Mouse (Mus musculus) neural tube, embryonic 14.5 days (tissue): ENCODE data around the gene Gm13057. TPM values are rescaled to one million over a fixed set of nuclear protein-coding genes. Genes with fewer than 3 reads are reported as not detected.
"Not testable (repeated sequence)": the region's sequence is repeated elsewhere in the genome, so short reads cannot be mapped to it uniquely, and the experiment has no call there.

Source experiments
- ATAC-seq: fragments of 200-750 bp; cut with Nextera tagmentation; 2 replicates; pipeline ENCODE4 v1.8.0; 2017; ENCODE audit warnings: low read depth, mild to moderate bottlenecking, moderate TSS enrichment, moderate library complexity
- H3K27ac ChIP-seq: fragments of 300-500 bp; sonication (generic); 2 replicates; pipeline ENCODE4 v1.5.1; 2014; ENCODE audit warnings: low read depth, mild to moderate bottlenecking, control low read depth, low read length, moderate library complexity, mixed read lengths
- H3K27me3 ChIP-seq: fragments of 300-500 bp; sonication (generic); 2 replicates; pipeline ENCODE4 v1.6.1; 2014; ENCODE audit warnings: low read length; ENCODE audit not compliant: control insufficient read depth, insufficient read depth
- H3K36me3 ChIP-seq: fragments of 300-500 bp; sonication (generic); 2 replicates; pipeline ENCODE4 v1.6.1; 2014; ENCODE audit warnings: low read length, mixed read lengths; ENCODE audit not compliant: control insufficient read depth, insufficient read depth
- H3K4me1 ChIP-seq: fragments of 300-500 bp; sonication (generic); 2 replicates; pipeline ENCODE4 v1.6.1; 2014; ENCODE audit warnings: low read length; ENCODE audit not compliant: control insufficient read depth, insufficient read depth
- H3K4me2 ChIP-seq: fragments of 300-500 bp; sonication (generic); 2 replicates; pipeline ENCODE4 v1.6.1; 2014; ENCODE audit warnings: mild to moderate bottlenecking, low read depth, low read length, control low read depth
- H3K4me3 ChIP-seq: fragments of 300-500 bp; sonication (generic); 2 replicates; pipeline ENCODE4 v1.5.1; 2014; ENCODE audit warnings: low read depth, low read length, control low read depth, mixed read lengths
- H3K9ac ChIP-seq: fragments of 300-500 bp; sonication (generic); replicated peaks from 2 replicates; pipeline ENCODE4 v1.6.1; 2014; ENCODE audit warnings: low read depth, mild to moderate bottlenecking, control low read depth, low read length, mixed read lengths
- H3K9me3 ChIP-seq: fragments of 300-500 bp; sonication (generic); 2 replicates; pipeline ENCODE4 v1.6.1; 2016; ENCODE audit warnings: low read length; ENCODE audit not compliant: control insufficient read depth
- WGBS: fragments of 180-500 bp; shearing (Covaris S2); extraction: QIAGEN DNeasy Blood & Tissue Kit; methylation state at CpG from one replicate; pipeline ENCODE4 v1.1.7; 2014; 5-methylcytosine and 5-hydroxymethylcytosine counted together
- polyA plus RNA-seq: library from polyadenylated mRNA; unstranded; fragments of >200 nt; fragmentation: Nextera tagmentation; extraction: Ambion mirVana; gene quantifications from 2 replicates; pipeline ENCODE4 v1.2.1, GENCODE M21; 2014

The Gm13057 gene
- not detected in 2 replicates for polyA plus RNA-seq

DNA sequence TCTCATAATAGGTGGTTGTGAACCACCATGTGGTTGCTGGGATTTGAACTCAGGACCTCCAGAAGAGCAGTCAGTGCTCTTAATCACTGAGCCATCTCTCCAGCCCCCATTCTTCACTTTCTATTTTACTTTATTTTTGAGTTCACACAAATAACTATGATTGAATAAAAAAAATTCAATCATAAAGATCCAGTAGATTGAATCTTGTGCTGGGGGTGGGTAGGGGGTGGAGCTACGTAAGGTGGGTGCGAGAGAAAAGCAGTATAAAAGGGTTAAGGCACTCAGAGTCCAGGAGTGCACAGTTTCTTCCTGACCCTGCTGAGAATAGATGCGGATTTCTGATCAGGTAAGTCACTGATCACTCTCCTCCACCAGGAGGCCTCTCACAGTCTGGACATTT, at the start of gene Gm13057, which contains the start of gene BC080695:
Gene Gm13057, plus strand, starts transcription at position 310 of the 400 bp plus-strand sequence.
Gene BC080695, plus strand, starts transcription at position 301 of the 400 bp plus-strand sequence.
- not testable (repeated sequence) for H3K9me3 ChIP-seq, H3K36me3 ChIP-seq, H3K27me3 ChIP-seq, H3K4me2 ChIP-seq, H3K4me3 ChIP-seq, ATAC-seq, H3K27ac ChIP-seq, H3K4me1 ChIP-seq, H3K9ac ChIP-seq
- no CpG with 5 or more reads among the region's 3 CpGs for WGBS

DNA sequence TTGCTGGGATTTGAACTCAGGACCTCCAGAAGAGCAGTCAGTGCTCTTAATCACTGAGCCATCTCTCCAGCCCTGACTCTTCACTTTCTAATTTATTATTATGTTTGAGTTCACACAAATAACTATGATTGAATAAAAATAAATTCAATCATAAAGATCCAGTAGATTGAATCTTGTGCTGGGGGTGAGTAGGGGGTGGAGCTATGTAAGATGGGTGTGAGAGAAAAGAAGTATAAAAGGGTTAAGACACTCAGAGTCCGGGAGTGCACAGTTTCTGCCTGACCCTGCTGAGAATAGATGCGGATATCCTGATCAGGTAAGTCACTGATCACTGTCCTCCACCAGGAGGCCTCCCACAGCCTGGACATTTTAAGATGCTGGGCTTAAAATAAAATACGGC, 40.5 kb upstream of the Gm13057 start, which contains the start of gene Gm13043:
Gene Gm13043, plus strand, starts transcription at position 301 of the 400 bp plus-strand sequence.
- ATAC-seq, result no peak
- no peak within 1 kb of the TSS for H3K4me3 ChIP-seq
- 91% methylated on average over 3 of the region's 3 CpGs for WGBS

DNA sequence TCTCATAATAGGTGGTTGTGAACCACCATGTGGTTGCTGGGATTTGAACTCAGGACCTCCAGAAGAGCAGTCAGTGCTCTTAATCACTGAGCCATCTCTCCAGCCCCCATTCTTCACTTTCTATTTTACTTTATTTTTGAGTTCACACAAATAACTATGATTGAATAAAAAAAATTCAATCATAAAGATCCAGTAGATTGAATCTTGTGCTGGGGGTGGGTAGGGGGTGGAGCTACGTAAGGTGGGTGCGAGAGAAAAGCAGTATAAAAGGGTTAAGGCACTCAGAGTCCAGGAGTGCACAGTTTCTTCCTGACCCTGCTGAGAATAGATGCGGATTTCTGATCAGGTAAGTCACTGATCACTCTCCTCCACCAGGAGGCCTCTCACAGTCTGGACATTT, 15.9 kb upstream of the Gm13057 start, which contains the start of gene Gm13040:
Gene Gm13040, plus strand, starts transcription at position 301 of the 400 bp plus-strand sequence.
- ATAC-seq, H3K9me3 ChIP-seq, H3K4me1 ChIP-seq, H3K27ac ChIP-seq, H3K27me3 ChIP-seq, H3K4me3 ChIP-seq, H3K4me2 ChIP-seq, H3K36me3 ChIP-seq, H3K9ac ChIP-seq: not testable (repeated sequence)
- no CpG with 5 or more reads among the region's 3 CpGs for WGBS

More for the DNA sequence above, 40.5 kb upstream of the Gm13057 start, which contains the start of gene Gm13043:
- H3K4me2 ChIP-seq, result no peak within 1 kb of the TSS
- no peak within 1 kb of the TSS for H3K9ac ChIP-seq
- no peaks in the 10 kb centered on the region for H3K9me3 ChIP-seq
- no peaks in the 10 kb centered on the region for H3K27me3 ChIP-seq
- H3K27ac ChIP-seq, result no peak within 1 kb of the TSS
- H3K36me3 ChIP-seq, result no peaks in the 10 kb centered on the region
- H3K4me1 ChIP-seq, result no peaks in the 10 kb centered on the region

Other genes starting within 250 kb of the Gm13057 start
- 0.26 and 0.31 TPM in 2 replicates for gene Lrrc38, start 202.0 kb upstream of the Gm13057 start, polyA plus RNA-seq
- not detected in 2 replicates for gene Pramel1, start 157.3 kb upstream of the Gm13057 start, polyA plus RNA-seq
- 20.7 and 24.2 TPM in 2 replicates for gene Pramef8, start 139.3 kb upstream of the Gm13057 start, polyA plus RNA-seq
- gene Oog4, start 101.4 kb upstream of the Gm13057 start, polyA plus RNA-seq, result not detected in 2 replicates
- gene Gm13043, start 40.4 kb upstream of the Gm13057 start, polyA plus RNA-seq, result not detected in 2 replicates
- not detected in 2 replicates for gene Gm13040, start 15.8 kb upstream of the Gm13057 start, polyA plus RNA-seq
- not detected in 2 replicates for gene BC080695, start within 50 bp of the Gm13057 start, polyA plus RNA-seq
- gene Gm13083, start 63.3 kb downstream of the Gm13057 start, polyA plus RNA-seq, result not detected in 2 replicates
- gene Gm13088, start 105.5 kb downstream of the Gm13057 start, polyA plus RNA-seq, result not detected in 2 replicates
- not detected in 2 replicates for gene Gm13089, start 151.0 kb downstream of the Gm13057 start, polyA plus RNA-seq
- not detected in 2 replicates for gene Gm13078, start 167.7 kb downstream of the Gm13057 start, polyA plus RNA-seq
- not detected in 2 replicates for gene Gm13023, start 237.6 kb downstream of the Gm13057 start, polyA plus RNA-seq